Mouse (Mus musculus) lung, embryonic 15.5 days (tissue): ENCODE results near the gene Zw10. TPM values are rescaled to one million over a fixed set of nuclear protein-coding genes. Genes with fewer than 3 reads are reported as not detected.

Experiments used
- ATAC-seq: fragments of 200-750 bp; cut with Nextera tagmentation; 2 replicates; pipeline ENCODE4 v1.8.0; 2017; ENCODE audit warnings: moderate number of reproducible peaks, borderline replicate concordance; ENCODE audit not compliant: low FRiP score, low TSS enrichment; ENCODE audit errors: extremely low read depth
- H3K27ac ChIP-seq: fragments of 300-500 bp; sonication (generic); 2 replicates; pipeline ENCODE4 v1.5.1; 2015; ENCODE audit warnings: moderate library complexity, mild to moderate bottlenecking, inconsistent platforms
- H3K27me3 ChIP-seq: fragments of 300-500 bp; sonication (generic); 2 replicates; pipeline ENCODE4 v1.6.1; 2015; ENCODE audit warnings: inconsistent platforms
- H3K36me3 ChIP-seq: fragments of 300-500 bp; sonication (generic); 2 replicates; pipeline ENCODE4 v1.6.1; 2015; ENCODE audit warnings: inconsistent platforms
- H3K4me1 ChIP-seq: fragments of 300-500 bp; sonication (generic); 2 replicates; pipeline ENCODE4 v1.6.1; 2015; ENCODE audit warnings: inconsistent platforms
- H3K4me2 ChIP-seq: fragments of 300-500 bp; sonication (generic); 2 replicates; pipeline ENCODE4 v1.6.1; 2015; ENCODE audit warnings: inconsistent platforms, mild to moderate bottlenecking, moderate library complexity
- H3K4me3 ChIP-seq: fragments of 300-500 bp; sonication (generic); 2 replicates; pipeline ENCODE4 v1.5.1; 2015; ENCODE audit warnings: mild to moderate bottlenecking, inconsistent platforms
- H3K9ac ChIP-seq: fragments of 300-500 bp; sonication (generic); 2 replicates; pipeline ENCODE4 v1.6.1; 2015; ENCODE audit warnings: inconsistent platforms
- H3K9me3 ChIP-seq: fragments of 300-500 bp; sonication (generic); 2 replicates; pipeline ENCODE4 v1.6.1; 2016; ENCODE audit warnings: inconsistent platforms
- WGBS: fragments of 180-500 bp; shearing (Covaris S2); methylation state at CpG from one replicate; pipeline ENCODE4 v1.1.7; 2015; 5-methylcytosine and 5-hydroxymethylcytosine counted together
- polyA plus RNA-seq: library from polyadenylated mRNA; unstranded; fragments of >200 nt; fragmentation: Nextera tagmentation; extraction: Ambion mirVana; gene quantifications from 2 replicates; pipeline ENCODE4 v1.2.1, GENCODE M21; 2015

Zw10 gene
- polyA plus RNA-seq = 42.3 and 43.4 TPM in 2 replicates

GRCm38 (mm10) chr9:49055333-49056205 lies at the start of gene Zw10:
Zw10 (plus strand) TSS chr9:49055613.
- H3K4me3 ChIP-seq = peak within 1 kb of the TSS; percentile 95
- H3K4me2 ChIP-seq = peak within 1 kb of the TSS; percentile 70
- peaks cover 22% of the 10 kb centered on the region for H3K36me3 ChIP-seq
- under 1% methylated on average over 53 of the region's 53 CpGs for WGBS
- peak; percentile 99 for ATAC-seq
- no peaks in the 10 kb centered on the region for H3K9me3 ChIP-seq
- H3K27ac ChIP-seq = peak within 1 kb of the TSS; percentile 78
- peaks cover 12% of the 10 kb centered on the region for H3K4me1 ChIP-seq
- peak within 1 kb of the TSS; percentile 93 for H3K9ac ChIP-seq
- H3K27me3 ChIP-seq = no peaks in the 10 kb centered on the region

- H3K9me3 ChIP-seq = no peaks in the 10 kb centered on the region
- H3K4me1 ChIP-seq = no peaks in the 10 kb centered on the region
- H3K9ac ChIP-seq = no peak overlapping the region
- 77% methylated on average over 7 of the region's 7 CpGs for WGBS
- H3K27me3 ChIP-seq = no peaks in the 10 kb centered on the region
- H3K36me3 ChIP-seq = peaks cover 47% of the 10 kb centered on the region
- H3K27ac ChIP-seq = no peak overlapping the region
- no peak overlapping the region for H3K4me3 ChIP-seq
- no peak overlapping the region for H3K4me2 ChIP-seq
- ATAC-seq = no peak
These were observed 39.6 kb upstream of the Zw10 start for GRCm38 (mm10) chr9:49015824-49016223.

- Histone ChIP-seq H3K27ac (no peak overlapping the region), H3K9ac (no peak overlapping the region), H3K4me2 (no peak overlapping the region), H3K9me3 (no peaks in the 10 kb centered on the region), H3K4me3 (no peak overlapping the region), H3K36me3 (peaks cover 26% of the 10 kb centered on the region), H3K27me3 (no peaks in the 10 kb centered on the region), H3K4me1 (no peaks in the 10 kb centered on the region)
- ATAC-seq = no peak
- WGBS = 91% methylated on average over 5 of the region's 5 CpGs
These were observed 34.1 kb upstream of the Zw10 start for GRCm38 (mm10) chr9:49021289-49021688.

- no peak overlapping the region for H3K4me2 ChIP-seq
- no peaks in the 10 kb centered on the region for H3K27me3 ChIP-seq
- no peaks in the 10 kb centered on the region for H3K9me3 ChIP-seq
- no peak for ATAC-seq
- no peak overlapping the region for H3K9ac ChIP-seq
- H3K4me3 ChIP-seq = no peak overlapping the region
- no peaks in the 10 kb centered on the region for H3K4me1 ChIP-seq
- H3K36me3 ChIP-seq = peaks cover 30% of the 10 kb centered on the region
- 90% methylated on average over 5 of the region's 5 CpGs for WGBS
- no peak overlapping the region for H3K27ac ChIP-seq
These were observed 31.5 kb upstream of the Zw10 start for GRCm38 (mm10) chr9:49023956-49024355.

GRCm38 (mm10) chr9:49024529-49024928 lies 30.9 kb upstream of the Zw10 start:
- Histone ChIP-seq H3K4me1 (no peaks in the 10 kb centered on the region), H3K4me2 (no peak overlapping the region), H3K27me3 (no peaks in the 10 kb centered on the region), H3K36me3 (peaks cover 29% of the 10 kb centered on the region), H3K4me3 (no peak overlapping the region), H3K9me3 (no peaks in the 10 kb centered on the region), H3K9ac (no peak overlapping the region), H3K27ac (no peak overlapping the region)
- ATAC-seq = no peak
- WGBS = 94% methylated on average over 2 of the region's 2 CpGs

GRCm38 (mm10) chr9:49034764-49035163 lies 20.6 kb upstream of the Zw10 start:
- no peaks in the 10 kb centered on the region for H3K9me3 ChIP-seq
- no peak overlapping the region for H3K4me2 ChIP-seq
- no peak overlapping the region for H3K9ac ChIP-seq
- no peaks in the 10 kb centered on the region for H3K4me1 ChIP-seq
- no peak overlapping the region for H3K4me3 ChIP-seq
- H3K27ac ChIP-seq = no peak overlapping the region
- no peaks in the 10 kb centered on the region for H3K27me3 ChIP-seq
- WGBS = 90% methylated on average over 4 of the region's 4 CpGs
- ATAC-seq = no peak
- H3K36me3 ChIP-seq = peaks cover 59% of the 10 kb centered on the region

- 68% methylated on average over 5 of the region's 5 CpGs for WGBS
These were observed 4.5 kb upstream of the Zw10 start for GRCm38 (mm10) chr9:49050901-49051300.

GRCm38 (mm10) chr9:49051349-49051748 lies 4.1 kb upstream of the Zw10 start:
- no peaks in the 10 kb centered on the region for H3K27me3 ChIP-seq
- no peak overlapping the region for H3K4me2 ChIP-seq
- H3K9me3 ChIP-seq = no peaks in the 10 kb centered on the region
- ATAC-seq = no peak
- H3K4me1 ChIP-seq = peaks cover 3% of the 10 kb centered on the region
- H3K4me3 ChIP-seq = no peak overlapping the region
- H3K9ac ChIP-seq = no peak overlapping the region
- no peak overlapping the region for H3K27ac ChIP-seq
- H3K36me3 ChIP-seq = no peaks in the 10 kb centered on the region
- WGBS = 16% methylated on average over 5 of the region's 5 CpGs

More at GRCm38 (mm10) chr9:49050901-49051300, 4.5 kb upstream of the Zw10 start:
- Histone ChIP-seq H3K36me3 (no peaks in the 10 kb centered on the region), H3K4me2 (no peak overlapping the region), H3K27ac (no peak overlapping the region), H3K9me3 (no peaks in the 10 kb centered on the region), H3K9ac (no peak overlapping the region), H3K27me3 (no peaks in the 10 kb centered on the region), H3K4me3 (no peak overlapping the region), H3K4me1 (no peaks in the 10 kb centered on the region; the same call in 1 of the 2 replicates)
- ATAC-seq = no peak

GRCm38 (mm10) chr9:49054028-49054427 lies 1.4 kb upstream of the Zw10 start:
- no peak for ATAC-seq
- no peaks in the 10 kb centered on the region for H3K27me3 ChIP-seq
- WGBS = 60% methylated on average over 3 of the region's 3 CpGs

GRCm38 (mm10) chr9:49076847-49077246 lies 21.4 kb downstream of the Zw10 start:
- Histone ChIP-seq H3K9me3 (no peaks in the 10 kb centered on the region), H3K4me1 (no peaks in the 10 kb centered on the region), H3K27ac (no peak overlapping the region), H3K4me3 (no peak overlapping the region), H3K4me2 (no peak overlapping the region), H3K9ac (no peak overlapping the region), H3K36me3 (peaks cover 76% of the 10 kb centered on the region), H3K27me3 (no peaks in the 10 kb centered on the region)
- 86% methylated on average over 3 of the region's 3 CpGs for WGBS
- ATAC-seq = no peak

More at GRCm38 (mm10) chr9:49054028-49054427, 1.4 kb upstream of the Zw10 start:
- Histone ChIP-seq H3K36me3 (peaks cover 12% of the 10 kb centered on the region), H3K9ac (no peak overlapping the region), H3K4me3 (no peak overlapping the region), H3K27ac (no peak overlapping the region), H3K9me3 (no peaks in the 10 kb centered on the region), H3K4me1 (peaks cover 12% of the 10 kb centered on the region), H3K4me2 (no peak overlapping the region)

- no peak for ATAC-seq
- WGBS = 69% methylated on average over 5 of the region's 5 CpGs
- Histone ChIP-seq H3K27ac (no peak within 1 kb of the TSS), H3K9ac (no peak within 1 kb of the TSS), H3K4me2 (no peak within 1 kb of the TSS), H3K36me3 (peaks cover 41% of the 10 kb centered on the region), H3K4me3 (no peak within 1 kb of the TSS), H3K4me1 (no peaks in the 10 kb centered on the region), H3K27me3 (no peaks in the 10 kb centered on the region), H3K9me3 (no peaks in the 10 kb centered on the region)
These were observed 25.7 kb downstream of the Zw10 start, which contains the start of gene Tmprss5 for GRCm38 (mm10) chr9:49081107-49081506. Tmprss5 (plus strand) TSS chr9:49081260.

GRCm38 (mm10) chr9:49081561-49081960 lies 26.1 kb downstream of the Zw10 start:
- Histone ChIP-seq H3K4me3 (no peak overlapping the region), H3K36me3 (peaks cover 37% of the 10 kb centered on the region), H3K9ac (no peak overlapping the region), H3K4me2 (no peak overlapping the region), H3K9me3 (no peaks in the 10 kb centered on the region), H3K27ac (no peak overlapping the region), H3K27me3 (no peaks in the 10 kb centered on the region), H3K4me1 (no peaks in the 10 kb centered on the region)
- 10% methylated on average over 4 of the region's 4 CpGs for WGBS
- no peak for ATAC-seq
